Mouse (Mus musculus) midbrain, embryonic 12.5 days (tissue): ENCODE measurements around the gene Cfap157. TPM values are rescaled to one million over a fixed set of nuclear protein-coding genes. Genes with fewer than 3 reads are reported as not detected.

Source experiments
- ATAC-seq: fragments of 200-750 bp; cut with Nextera tagmentation; 2 replicates; pipeline ENCODE4 v1.8.0; 2017; ENCODE audit warnings: low read depth, moderate TSS enrichment, moderate library complexity; ENCODE audit not compliant: low FRiP score
- H3K27ac ChIP-seq: fragments of 300-500 bp; sonication (generic); replicated peaks from 2 replicates; pipeline ENCODE4 v1.5.1; 2016; ENCODE audit warnings: mild to moderate bottlenecking
- H3K27me3 ChIP-seq: fragments of 300-500 bp; sonication (generic); 2 replicates; pipeline ENCODE4 v1.6.1; 2016; ENCODE audit warnings: mild to moderate bottlenecking
- H3K36me3 ChIP-seq: fragments of 300-500 bp; sonication (generic); 2 replicates; pipeline ENCODE4 v1.6.1; 2016
- H3K4me1 ChIP-seq: fragments of 300-500 bp; sonication (generic); 2 replicates; pipeline ENCODE4 v1.6.1; 2016
- H3K4me2 ChIP-seq: fragments of 300-500 bp; sonication (generic); replicated peaks from 2 replicates; pipeline ENCODE4 v1.6.1; 2016; ENCODE audit warnings: mild to moderate bottlenecking, moderate library complexity
- H3K4me3 ChIP-seq: fragments of 300-500 bp; sonication (generic); 2 replicates; pipeline ENCODE4 v1.5.1; 2016; ENCODE audit warnings: mild to moderate bottlenecking
- H3K9ac ChIP-seq: fragments of 300-500 bp; sonication (generic); replicated peaks from 2 replicates; pipeline ENCODE4 v1.6.1; 2016; ENCODE audit warnings: mild to moderate bottlenecking, moderate library complexity
- H3K9me3 ChIP-seq: fragments of 300-500 bp; sonication (generic); 2 replicates; pipeline ENCODE4 v1.6.1; 2016; ENCODE audit warnings: mild to moderate bottlenecking
- WGBS: fragments of 180-500 bp; shearing (Covaris S2); methylation state at CpG from one replicate; pipeline ENCODE4 v1.1.7; 2016; 5-methylcytosine and 5-hydroxymethylcytosine counted together
- polyA plus RNA-seq: library from polyadenylated mRNA; unstranded; fragments of >200 nt; fragmentation: Nextera tagmentation; extraction: Ambion mirVana; gene quantifications from 2 replicates; pipeline ENCODE4 v1.2.1, GENCODE M21; 2016

Gene Cfap157
- 0.64 and 1.3 TPM in 2 replicates for polyA plus RNA-seq

- no peak within 1 kb of the TSS for H3K4me3 ChIP-seq
- WGBS, result 67% methylated on average over 4 of the region's 4 CpGs
- no peak within 1 kb of the TSS for H3K4me2 ChIP-seq
- H3K4me1 ChIP-seq, result 0 out of 2 replicates have a peak, but pooled peaks cover 6% of the 10 kb centered on the region
- ATAC-seq, result no peak
- H3K9me3 ChIP-seq, result no peaks in the 10 kb centered on the region
- no peak within 1 kb of the TSS for H3K9ac ChIP-seq
- no peaks in the 10 kb centered on the region for H3K36me3 ChIP-seq
- no peaks in the 10 kb centered on the region for H3K27me3 ChIP-seq
- no peak within 1 kb of the TSS for H3K27ac ChIP-seq
These were observed at the start of gene Cfap157 for GRCm38 (mm10) chr2:32784048-32784681. TSS of gene Cfap157 (minus strand) at chr2:32784428.

GRCm38 (mm10) chr2:32828979-32829676 lies 44.9 kb upstream of the Cfap157 start:
- Histone ChIP-seq H3K27ac (no peak overlapping the region), H3K9ac (no peak overlapping the region), H3K4me3 (no peak overlapping the region), H3K4me1 (peaks cover 8% of the 10 kb centered on the region), H3K4me2 (no peak overlapping the region), H3K9me3 (no peaks in the 10 kb centered on the region), H3K27me3 (no peaks in the 10 kb centered on the region), H3K36me3 (no peaks in the 10 kb centered on the region)
- 70% methylated on average over 11 of the region's 11 CpGs for whole genome bisulfite sequencing
- ATAC-seq, result no peak

GRCm38 (mm10) chr2:32825796-32826195 lies 41.6 kb upstream of the Cfap157 start:
- no peak for ATAC-seq
- H3K9me3 ChIP-seq, result no peaks in the 10 kb centered on the region
- no peak overlapping the region for H3K27ac ChIP-seq
- 90% methylated on average over 6 of the region's 6 CpGs for WGBS
- H3K4me1 ChIP-seq, result peaks cover 16% of the 10 kb centered on the region
- no peaks in the 10 kb centered on the region for H3K36me3 ChIP-seq
- no peaks in the 10 kb centered on the region for H3K27me3 ChIP-seq
- H3K9ac ChIP-seq, result no peak overlapping the region
- H3K4me2 ChIP-seq, result no peak overlapping the region
- no peak overlapping the region for H3K4me3 ChIP-seq

GRCm38 (mm10) chr2:32824778-32825177 lies 40.5 kb upstream of the Cfap157 start:
- H3K4me2 ChIP-seq, result no peak overlapping the region
- no peak overlapping the region for H3K4me3 ChIP-seq
- no peaks in the 10 kb centered on the region for H3K9me3 ChIP-seq
- peaks cover 16% of the 10 kb centered on the region for H3K4me1 ChIP-seq
- H3K27ac ChIP-seq, result peak overlapping the region; percentile 70
- ATAC-seq, result no peak
- no peak overlapping the region for H3K9ac ChIP-seq
- H3K36me3 ChIP-seq, result 0 out of 2 replicates have a peak, but pooled peaks cover 2% of the 10 kb centered on the region
- H3K27me3 ChIP-seq, result no peaks in the 10 kb centered on the region
- WGBS, result 88% methylated on average over 1 of the region's 1 CpGs

- no peak overlapping the region for H3K4me2 ChIP-seq
- H3K9me3 ChIP-seq, result no peaks in the 10 kb centered on the region
- no peak overlapping the region for H3K9ac ChIP-seq
- peak overlapping the region; percentile 70 for H3K27ac ChIP-seq
- no peak overlapping the region for H3K4me3 ChIP-seq
- ATAC-seq, result no peak
- 26% methylated on average over 8 of the region's 8 CpGs for WGBS
- H3K4me1 ChIP-seq, result peaks cover 16% of the 10 kb centered on the region
- no peaks in the 10 kb centered on the region for H3K27me3 ChIP-seq
- H3K36me3 ChIP-seq, result 0 out of 2 replicates have a peak, but pooled peaks cover 7% of the 10 kb centered on the region
These were observed 40.0 kb upstream of the Cfap157 start for GRCm38 (mm10) chr2:32824181-32824580.

- ATAC-seq, result no peak
- Histone ChIP-seq H3K9ac (no peak overlapping the region), H3K4me2 (no peak overlapping the region), H3K36me3 (0 out of 2 replicates have a peak, but pooled peaks cover 7% of the 10 kb centered on the region), H3K27me3 (no peaks in the 10 kb centered on the region), H3K4me3 (no peak overlapping the region), H3K27ac (peak overlapping the region; percentile 70), H3K9me3 (no peaks in the 10 kb centered on the region), H3K4me1 (peaks cover 16% of the 10 kb centered on the region)
- 65% methylated on average over 8 of the region's 8 CpGs for WGBS
These were observed 39.4 kb upstream of the Cfap157 start for GRCm38 (mm10) chr2:32823579-32824154.

- Histone ChIP-seq H3K4me1 (peaks cover 16% of the 10 kb centered on the region), H3K4me2 (no peak overlapping the region), H3K4me3 (no peak overlapping the region), H3K36me3 (peaks cover 8% of the 10 kb centered on the region; the same call in 1 of the 2 replicates), H3K9me3 (no peaks in the 10 kb centered on the region), H3K9ac (no peak overlapping the region), H3K27me3 (no peaks in the 10 kb centered on the region), H3K27ac (peak overlapping the region; percentile 70; the same call in 1 of the 2 replicates)
- WGBS, result 62% methylated on average over 11 of the region's 11 CpGs
- no peak for ATAC-seq
These were observed 38.9 kb upstream of the Cfap157 start for GRCm38 (mm10) chr2:32823153-32823552.

GRCm38 (mm10) chr2:32822643-32823042 lies 38.4 kb upstream of the Cfap157 start:
- Histone ChIP-seq H3K9me3 (no peaks in the 10 kb centered on the region), H3K36me3 (peaks cover 13% of the 10 kb centered on the region; the same call in 1 of the 2 replicates), H3K27ac (no peak overlapping the region), H3K9ac (no peak overlapping the region), H3K4me2 (no peak overlapping the region), H3K4me3 (no peak overlapping the region), H3K4me1 (peaks cover 16% of the 10 kb centered on the region), H3K27me3 (no peaks in the 10 kb centered on the region)
- WGBS, result 87% methylated on average over 6 of the region's 6 CpGs
- no peak for ATAC-seq

- no peak overlapping the region for H3K9ac ChIP-seq
- H3K9me3 ChIP-seq, result no peaks in the 10 kb centered on the region
- 78% methylated on average over 11 of the region's 11 CpGs for WGBS
- peaks cover 17% of the 10 kb centered on the region; the same call in 1 of the 2 replicates for H3K36me3 ChIP-seq
- no peak overlapping the region for H3K27ac ChIP-seq
- H3K27me3 ChIP-seq, result no peaks in the 10 kb centered on the region
- H3K4me2 ChIP-seq, result no peak overlapping the region
- ATAC-seq, result no peak
- H3K4me3 ChIP-seq, result no peak overlapping the region
- H3K4me1 ChIP-seq, result peaks cover 16% of the 10 kb centered on the region
These were observed 37.0 kb upstream of the Cfap157 start for GRCm38 (mm10) chr2:32821041-32821802.

GRCm38 (mm10) chr2:32818208-32818607 lies 34.0 kb upstream of the Cfap157 start:
- Histone ChIP-seq H3K9me3 (no peaks in the 10 kb centered on the region), H3K4me3 (no peak overlapping the region), H3K36me3 (peaks cover 37% of the 10 kb centered on the region), H3K27ac (no peak overlapping the region), H3K4me2 (no peak overlapping the region), H3K27me3 (no peaks in the 10 kb centered on the region), H3K4me1 (peaks cover 3% of the 10 kb centered on the region; the same call in 1 of the 2 replicates), H3K9ac (no peak overlapping the region)
- WGBS, result 97% methylated on average over 5 of the region's 5 CpGs
- ATAC-seq, result no peak

- H3K27ac ChIP-seq, result peak overlapping the region; percentile 4; the same call in 1 of the 2 replicates
- H3K4me3 ChIP-seq, result no peak overlapping the region
- 60% methylated on average over 7 of the region's 7 CpGs for WGBS
- H3K27me3 ChIP-seq, result no peaks in the 10 kb centered on the region
- no peaks in the 10 kb centered on the region for H3K4me1 ChIP-seq
- H3K9ac ChIP-seq, result no peak overlapping the region
- no peak for ATAC-seq
- no peaks in the 10 kb centered on the region for H3K9me3 ChIP-seq
- H3K36me3 ChIP-seq, result peaks cover 43% of the 10 kb centered on the region
- H3K4me2 ChIP-seq, result no peak overlapping the region
These were observed 33.4 kb upstream of the Cfap157 start for GRCm38 (mm10) chr2:32817589-32817988.
